Mouse (Mus musculus): ENCODE measurements around the gene Aim2. TPM values are rescaled to one million over a fixed set of nuclear protein-coding genes. Genes with fewer than 3 reads are reported as not detected.
A peak's percentile ranks its signal among the peaks of the same experiment; 100 is the strongest.

The Aim2 gene
- total RNA-seq, 2 experiments from 2014 or later: 0.26 to 1.0 TPM

DNA sequence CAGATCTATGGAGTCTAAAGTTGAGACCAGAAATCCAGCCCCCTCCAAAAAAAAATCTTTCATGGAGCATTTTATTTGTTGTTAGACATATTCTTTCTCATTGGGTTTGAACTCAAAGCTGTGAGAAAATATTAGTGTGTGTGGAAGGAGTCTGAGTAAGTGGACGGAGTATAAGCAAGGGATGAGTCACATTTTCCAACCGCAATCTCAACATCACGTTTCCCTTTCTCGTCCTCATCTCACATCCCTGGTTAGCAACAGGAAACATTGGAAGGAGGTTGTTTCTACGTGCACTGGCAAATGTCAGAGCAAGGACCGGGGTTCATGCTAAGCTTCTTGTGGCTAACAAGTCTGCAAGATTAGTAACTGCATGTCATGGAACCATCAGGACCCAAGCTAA is 41.1 kb downstream of the Aim2 start:
- DNase-seq: no peak

GRCm38 (mm10) chr1:173398323-173398970 is 47.8 kb downstream of the Aim2 start:
- DNase-seq: peak; percentile 79

- DNase-seq: no peak
Measured at GRCm38 (mm10) chr1:173404696-173405309, 54.1 kb downstream of the Aim2 start.

DNA sequence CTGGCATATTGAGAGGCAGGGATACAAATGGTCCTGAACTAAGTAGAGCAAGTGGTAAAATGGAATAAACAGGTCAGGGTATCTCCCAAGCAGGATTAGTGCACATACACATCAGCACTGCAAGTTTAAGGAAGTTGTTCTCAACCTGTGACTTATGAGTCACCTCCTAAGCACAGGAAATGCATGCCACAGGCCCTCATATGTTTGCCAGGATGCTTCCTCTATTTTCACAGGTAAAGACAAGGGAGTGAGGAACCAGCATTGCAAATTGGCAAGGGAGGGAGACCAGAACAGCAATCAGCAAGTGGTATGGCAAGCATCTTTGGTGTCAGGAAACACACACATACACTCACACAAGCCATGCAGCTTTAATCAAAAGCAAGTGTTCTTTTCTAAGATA is 58.4 kb downstream of the Aim2 start:
- no peak for DNase-seq

- no peak for DNase-seq
Measured at GRCm38 (mm10) chr1:173411863-173412262, 61.2 kb downstream of the Aim2 start.

DNA sequence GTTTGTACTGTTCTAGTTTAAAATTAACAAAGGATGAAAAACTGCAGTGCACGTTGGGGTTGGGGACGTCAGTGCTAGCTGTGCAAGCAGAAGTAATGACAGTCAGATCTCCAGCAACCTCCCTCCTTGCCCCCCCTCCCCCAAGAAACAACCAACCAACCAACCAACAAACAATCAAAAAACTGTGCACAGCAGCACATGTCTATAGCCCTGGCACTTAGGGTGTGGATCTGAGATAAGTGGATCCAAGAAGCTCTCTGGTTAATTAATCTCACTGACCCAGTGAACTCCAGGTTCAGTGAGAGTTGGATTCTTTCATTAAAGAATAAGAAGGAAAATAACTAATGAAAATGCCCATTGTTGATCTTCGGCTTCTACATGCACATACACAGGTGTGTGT is 64.0 kb downstream of the Aim2 start:
- no peak for DNase-seq

DNA sequence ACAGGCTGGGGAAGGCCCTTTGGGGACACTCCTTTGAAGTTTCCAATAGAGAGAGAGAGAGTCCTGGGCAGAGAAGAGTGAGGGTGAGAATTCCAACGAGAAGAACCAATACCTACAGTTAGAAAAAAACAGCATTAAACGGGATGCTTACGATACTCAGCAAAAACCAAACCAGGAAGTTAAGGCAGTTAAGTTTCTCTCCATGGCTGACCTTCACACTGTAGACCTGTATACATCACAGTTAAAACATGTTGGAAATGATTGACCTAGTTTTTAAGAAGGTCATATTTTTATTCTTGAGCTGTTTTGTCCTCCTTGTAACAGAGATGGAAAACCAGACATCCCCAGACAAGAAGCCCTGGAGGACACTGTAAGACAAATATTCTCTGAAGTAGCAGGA is 67.8 kb downstream of the Aim2 start:
- DNase-seq: no peak

GRCm38 (mm10) chr1:173418936-173419621 is 68.4 kb downstream of the Aim2 start:
- DNase-seq: no peak

DNA sequence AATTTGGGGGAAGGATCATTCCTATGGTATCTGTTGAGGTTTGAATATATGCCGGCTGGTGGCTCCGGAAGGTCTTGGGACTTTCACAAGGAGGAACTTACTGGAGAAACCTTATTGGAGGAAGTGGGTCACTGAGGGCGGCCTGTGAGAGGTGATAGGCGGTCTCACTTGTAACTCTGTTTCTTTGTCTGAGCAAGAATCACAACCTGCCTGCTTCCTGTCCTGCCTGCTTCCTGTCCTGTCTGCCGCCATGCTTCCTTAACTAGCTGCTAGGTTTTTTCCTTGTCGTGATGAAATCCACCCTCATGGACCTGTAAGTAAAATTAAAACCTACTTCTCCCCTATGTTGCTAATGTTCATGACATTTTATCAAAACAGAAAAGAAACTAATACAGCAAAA is 69.7 kb downstream of the Aim2 start:
- DNase-seq: no peak

DNA sequence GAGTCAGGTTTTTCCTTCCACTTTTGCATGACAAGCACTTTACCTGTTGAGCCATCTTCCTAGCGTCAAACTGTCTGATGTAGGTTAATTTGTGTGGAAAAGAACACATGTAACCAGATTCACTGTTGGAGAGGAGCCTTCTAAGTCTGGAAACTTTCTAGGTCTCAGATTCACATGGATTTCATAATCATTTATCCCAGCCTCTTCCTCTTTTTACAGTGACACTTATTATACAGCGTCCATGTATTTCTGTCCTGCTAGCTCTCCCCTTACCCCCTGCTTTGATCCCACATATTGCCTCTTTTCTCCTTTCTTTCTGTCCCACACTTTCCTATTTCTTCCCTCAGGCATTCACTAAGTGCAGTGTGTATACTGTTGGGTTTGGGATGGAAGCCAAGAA is 75.7 kb downstream of the Aim2 start:
- no peak for DNase-seq

DNA sequence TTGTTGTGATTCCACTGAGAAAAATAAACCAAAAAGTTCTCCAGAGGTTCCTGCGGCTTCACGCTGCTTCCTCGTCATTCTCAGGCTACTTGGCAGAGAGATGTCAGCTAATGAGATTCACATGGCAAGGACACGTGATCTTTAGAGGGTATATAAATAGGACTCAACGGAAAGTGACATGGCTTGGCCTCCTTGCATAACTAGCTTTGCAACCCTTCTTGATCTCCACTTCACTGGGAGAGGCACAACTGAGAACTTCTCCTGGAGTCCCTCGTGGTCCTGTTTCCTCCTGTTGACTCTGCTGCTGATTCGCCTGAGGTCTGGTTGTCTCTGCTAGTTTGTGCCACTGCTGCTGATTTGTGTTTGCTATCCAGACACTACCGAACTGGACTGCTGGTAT is 76.7 kb downstream of the Aim2 start:
- DNase-seq: no peak

GRCm38 (mm10) chr1:173429995-173430699 is 79.5 kb downstream of the Aim2 start:
- no peak for DNase-seq

- DNase-seq: no peak
Measured at GRCm38 (mm10) chr1:173432411-173432810, 81.7 kb downstream of the Aim2 start.

DNA sequence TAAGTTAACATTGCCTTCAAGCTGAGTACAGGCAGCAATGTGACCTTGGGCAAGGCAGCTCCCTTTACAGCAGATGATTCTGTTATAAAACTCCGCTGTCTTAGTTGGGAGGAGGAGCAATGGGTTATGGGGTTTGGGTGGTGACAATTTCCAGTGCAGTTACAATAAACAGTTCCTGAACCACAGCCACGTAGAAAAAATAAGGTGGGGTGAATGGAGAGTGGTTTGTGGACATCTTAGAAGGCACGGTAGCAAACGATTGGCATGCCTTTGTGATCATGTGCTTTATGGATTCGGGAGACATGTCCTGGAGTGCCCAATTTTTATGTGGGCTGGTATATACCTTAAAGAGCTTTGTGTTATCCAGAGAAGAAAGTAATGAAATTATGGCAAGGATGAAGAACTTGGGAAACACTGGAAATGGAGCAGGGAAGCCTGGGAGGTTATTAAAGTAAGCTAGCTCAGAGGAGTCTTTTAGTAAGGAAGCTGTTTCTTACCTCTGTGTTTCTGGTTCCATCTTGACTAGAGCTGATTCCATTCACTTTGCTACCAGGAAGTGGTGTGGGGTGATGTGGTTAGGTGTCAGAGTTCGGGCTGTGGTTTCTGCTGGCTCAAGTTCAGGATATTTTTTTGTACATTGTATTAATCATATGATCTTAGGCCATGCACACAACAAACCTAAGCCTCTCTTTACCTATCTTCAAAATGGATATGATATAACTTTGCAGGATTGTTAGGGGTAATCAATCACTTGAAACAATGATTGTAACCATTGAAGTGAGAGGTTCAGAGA is 86.7 kb downstream of the Aim2 start:
- DNase-seq: no peak

GRCm38 (mm10) chr1:173440681-173441080 is 90.0 kb downstream of the Aim2 start:
- no peak for DNase-seq

DNA sequence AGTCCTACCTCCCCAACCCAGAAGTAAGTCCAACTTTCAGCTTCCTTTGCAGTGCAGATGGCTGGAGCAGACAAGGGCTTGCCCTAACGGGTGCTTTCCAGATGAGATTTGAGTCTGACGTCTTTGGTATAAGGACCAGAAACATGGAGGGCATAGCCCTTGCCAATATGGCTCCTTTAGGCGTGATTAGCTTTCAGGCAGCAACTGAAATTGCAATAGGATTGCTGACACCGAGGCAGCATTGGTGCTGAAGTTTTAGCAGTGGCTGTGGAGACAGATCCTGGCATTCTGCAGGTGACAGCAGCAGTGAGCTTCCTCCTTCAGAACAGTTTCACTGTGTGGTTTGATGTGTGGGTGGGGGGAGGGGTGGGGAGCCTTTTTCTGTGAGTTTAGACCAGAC is 90.5 kb downstream of the Aim2 start:
- no peak for DNase-seq

- DNase-seq: no peak
Measured at GRCm38 (mm10) chr1:173443061-173443460, 92.4 kb downstream of the Aim2 start.

DNA sequence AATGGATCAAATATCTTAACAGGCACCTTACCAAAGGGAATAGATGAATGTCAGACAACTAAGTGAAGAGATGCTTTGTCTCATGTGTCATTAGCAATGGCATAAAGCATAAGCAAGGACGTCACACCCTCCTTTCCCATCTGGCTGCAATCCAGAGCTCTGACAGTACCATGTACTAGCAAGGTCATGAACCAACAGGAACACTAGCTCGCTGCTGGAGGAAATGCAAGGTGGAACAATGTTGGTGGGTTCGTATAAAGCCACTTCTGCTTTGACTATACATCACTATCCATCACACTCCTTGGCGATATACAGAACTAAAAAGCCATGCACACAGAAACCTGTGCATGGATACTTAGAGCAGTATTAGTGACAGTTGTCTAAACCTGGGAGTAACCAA is 96.4 kb downstream of the Aim2 start:
- DNase-seq: no peak

- DNase-seq: no peak
Measured at GRCm38 (mm10) chr1:173450621-173451020, 99.9 kb downstream of the Aim2 start.

- DNase-seq: no peak
Measured at GRCm38 (mm10) chr1:173451665-173452064, 101.0 kb downstream of the Aim2 start.

DNA sequence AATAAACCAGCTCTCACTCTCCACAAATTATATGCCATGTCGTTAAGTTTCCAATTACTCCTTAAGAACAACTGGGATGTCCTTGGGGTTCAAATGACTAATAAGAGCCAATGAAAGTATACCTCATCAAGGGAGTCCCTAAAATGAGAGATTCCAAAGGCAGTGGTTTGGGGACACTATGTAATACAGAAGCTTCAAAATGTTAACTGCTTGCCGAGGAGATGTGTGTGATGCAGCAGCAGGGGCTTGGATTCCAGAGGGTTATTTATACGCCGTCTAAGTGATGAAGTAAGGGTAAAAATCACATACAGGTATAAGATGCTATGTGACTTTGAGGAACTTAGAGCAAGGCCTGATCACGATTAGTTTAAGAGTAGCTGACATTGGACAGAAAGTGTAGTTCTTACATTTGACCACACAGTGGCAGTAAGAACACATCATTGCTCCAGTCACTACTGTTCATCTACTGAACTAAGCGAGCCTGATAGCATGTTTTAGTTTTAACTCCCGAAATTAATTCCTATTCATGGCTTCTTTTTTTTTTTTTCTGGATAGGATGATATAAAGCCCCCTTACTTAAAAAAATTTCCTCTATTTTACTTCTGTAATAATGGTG is 105.6 kb downstream of the Aim2 start:
- DNase-seq: no peak

GRCm38 (mm10) chr1:173456761-173457160 is 106.1 kb downstream of the Aim2 start:
- DNase-seq: no peak
